Mouse (Mus musculus): ENCODE data around the gene Zgrf1.

Zgrf1 gene

GRCm38 (mm10) chr3:127558201-127558600 lies 4.9 kb downstream of the Zgrf1 start:
- DNase-seq (ENCODE audit: low spot score) = no peak

GRCm38 (mm10) chr3:127562974-127563373 lies 9.7 kb downstream of the Zgrf1 start:
- no peak for DNase-seq (ENCODE audit: low spot score)

- no peak for DNase-seq (ENCODE audit: low spot score)
These were observed 11.8 kb downstream of the Zgrf1 start for GRCm38 (mm10) chr3:127565129-127565528.

GRCm38 (mm10) chr3:127572557-127572956 lies 19.3 kb downstream of the Zgrf1 start:
- peak; percentile 80 for DNase-seq (ENCODE audit: low spot score)

- no peak for DNase-seq (ENCODE audit: low spot score)
These were observed 43.8 kb downstream of the Zgrf1 start for GRCm38 (mm10) chr3:127597136-127597535.

GRCm38 (mm10) chr3:127608109-127608508 lies 54.8 kb downstream of the Zgrf1 start:
- DNase-seq (ENCODE audit: low spot score) = peak; percentile 20

- peak; percentile 91 for DNase-seq (ENCODE audit: low spot score)
These were observed 72.0 kb downstream of the Zgrf1 start for GRCm38 (mm10) chr3:127625296-127625695.

- DNase-seq (ENCODE audit: low spot score) = peak; percentile 63
These were observed 72.6 kb downstream of the Zgrf1 start for GRCm38 (mm10) chr3:127625701-127626399.

GRCm38 (mm10) chr3:127626524-127626923 lies 73.2 kb downstream of the Zgrf1 start:
- no peak for DNase-seq (ENCODE audit: low spot score)

GRCm38 (mm10) chr3:127627151-127627955 lies 74.1 kb downstream of the Zgrf1 start:
- peak; percentile 49 for DNase-seq (ENCODE audit: low spot score)

- DNase-seq (ENCODE audit: low spot score) = no peak
These were observed 74.6 kb downstream of the Zgrf1 start for GRCm38 (mm10) chr3:127627956-127628310.

GRCm38 (mm10) chr3:127628311-127629184 lies 75.3 kb downstream of the Zgrf1 start:
- DNase-seq (ENCODE audit: low spot score) = no peak

- no peak for DNase-seq (ENCODE audit: low spot score)
These were observed 76.9 kb downstream of the Zgrf1 start for GRCm38 (mm10) chr3:127630190-127630589.

- DNase-seq (ENCODE audit: low spot score) = no peak
These were observed 77.6 kb downstream of the Zgrf1 start for GRCm38 (mm10) chr3:127630735-127631372.

GRCm38 (mm10) chr3:127631582-127631981 lies 78.3 kb downstream of the Zgrf1 start:
- peak; percentile 60 for DNase-seq (ENCODE audit: low spot score)

- DNase-seq (ENCODE audit: low spot score) = peak; percentile 96
These were observed 79.2 kb downstream of the Zgrf1 start for GRCm38 (mm10) chr3:127632531-127632930.

GRCm38 (mm10) chr3:127633080-127634032 lies 80.1 kb downstream of the Zgrf1 start, which contains the start of gene Neurog2:
Gene Neurog2, plus strand, starts transcription at chr3:127633135.
- DNase-seq (ENCODE audit: low spot score) = peak; percentile 64

GRCm38 (mm10) chr3:127634101-127634983 lies 81.1 kb downstream of the Zgrf1 start:
- DNase-seq (ENCODE audit: low spot score) = peak; percentile 92

- DNase-seq (ENCODE audit: low spot score) = no peak
These were observed 81.7 kb downstream of the Zgrf1 start for GRCm38 (mm10) chr3:127634984-127635349.
